Comparison of ENCODE assay signal across 7 mouse cellular contexts in the genomic region with DNA sequence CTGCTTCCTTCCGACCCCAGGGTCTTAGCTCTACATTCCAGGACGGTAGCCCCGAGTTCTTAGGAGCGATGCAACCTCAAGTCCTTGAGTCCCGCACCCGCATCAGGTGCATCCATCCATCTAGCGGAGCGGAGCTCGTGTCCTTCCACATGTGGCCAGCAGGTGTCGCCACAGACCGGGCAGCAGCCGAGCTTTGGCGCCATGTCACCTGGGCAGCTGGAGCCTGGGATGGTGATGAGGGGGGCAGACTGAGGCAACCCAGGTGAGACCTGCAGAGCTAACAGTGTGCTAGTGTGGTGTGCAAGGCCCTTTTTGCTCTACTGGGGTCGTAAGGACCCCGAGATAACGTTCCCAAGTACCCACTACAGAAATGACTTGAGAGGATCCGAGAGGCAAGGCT.
A peak's percentile ranks its signal among the peaks of the same experiment; 100 is the strongest.
DNase-seq lines count a peak whose midpoint lies in the region; ATAC-seq and TF ChIP-seq lines count a peak whose summit lies in the region.

No protein-coding gene starts in this region.

- H3K36me3 ChIP-seq in midbrain, embryonic 11.5 days (ENCODE audit: control insufficient read depth, insufficient read depth, low read length) = no peaks in the 10 kb centered on the region

- intact Hi-C loops in heart, postnatal 25 days (cut with DNase I) = loop anchor here (1.0 to 5.0 kb wide), 4 partner anchors 33 to 931 kb away; no protein-coding TSS in a partner anchor
- intact Hi-C loops in left cerebral cortex, adult 2 months (cut with DNase I) = loop anchor here (1.0 to 5.0 kb wide), 3 partner anchors 96 to 931 kb away; no protein-coding TSS in a partner anchor

- no peak overlapping the region for H3K27ac ChIP-seq in bone marrow, adult 2 months (ENCODE audit: control insufficient read depth, insufficient read depth, low read depth, low read length, poor library complexity)
- no peak overlapping the region for H3K27ac ChIP-seq in embryonic fibroblast, embryonic 13.5 days (ENCODE audit: insufficient read depth, low read length)
- H3K27ac ChIP-seq in left cerebral cortex, adult 2 months = no peak overlapping the region
- no peak overlapping the region for H3K27ac ChIP-seq in midbrain, embryonic 11.5 days (ENCODE audit: low read depth, low read length)

- H3K4me2 ChIP-seq in midbrain, embryonic 11.5 days = no peak overlapping the region

- peak; percentile 94 for TF ChIP-seq CTCF in bone marrow, adult 2 months (IDR thresholded peaks at IDR 0.05; ENCODE audit: control insufficient read depth, insufficient read depth, low read length)
- peak; percentile 99 for TF ChIP-seq CTCF in embryonic fibroblast, embryonic 13.5 days (IDR thresholded peaks at IDR 0.05; ENCODE audit: borderline replicate concordance, insufficient read depth, low read length)
- TF ChIP-seq CTCF in left cerebral cortex, adult 2 months (IDR thresholded peaks at IDR 0.05) = peak; percentile 99

- ATAC-seq in midbrain, embryonic 11.5 days (ENCODE audit: low FRiP score) = 0 out of 2 replicates have a peak, but pooled peaks have one; percentile 44

- WGBS in bone marrow, adult 2 months = 12% methylated on average over 17 of the region's 17 CpGs
- 13% methylated on average over 17 of the region's 17 CpGs for WGBS in midbrain, embryonic 11.5 days

- H3K9ac ChIP-seq in midbrain, embryonic 11.5 days (ENCODE audit: low read length) = no peak overlapping the region

- DNase-seq in MN1 (ENCODE audit: low spot score) = peak; percentile 48
- peak; percentile 24 for DNase-seq in heart, postnatal 25 days (ENCODE audit: low spot score)
- DNase-seq in left cerebral cortex, adult 2 months (ENCODE audit: extremely low spot score in 1 of 2, low spot score in 2 of 2) = peak; percentile 66 to 79
- peak; percentile 97 for DNase-seq in midbrain, embryonic 11.5 days (ENCODE audit: low spot score, missing footprints)
- DNase-seq in spleen, postnatal 10 days (ENCODE audit: low spot score in 2 of 2) = peak; percentile 63 to 79

- TF ChIP-seq POLR2A in bone marrow, adult 2 months (IDR thresholded peaks at IDR 0.05; ENCODE audit: borderline replicate concordance, control insufficient read depth, low read depth, low read length) = no peak
- no peak for TF ChIP-seq POLR2A in embryonic fibroblast, embryonic 13.5 days (IDR thresholded peaks at IDR 0.05; ENCODE audit: low read depth, low read length)

- H3K9me3 ChIP-seq in midbrain, embryonic 11.5 days (ENCODE audit: control insufficient read depth, low read length) = no peaks in the 10 kb centered on the region

- H3K4me1 ChIP-seq in bone marrow, adult 2 months (ENCODE audit: control insufficient read depth, insufficient read depth, low read length) = no peaks in the 10 kb centered on the region
- H3K4me1 ChIP-seq in embryonic fibroblast, embryonic 13.5 days (ENCODE audit: control insufficient read depth, insufficient read depth, low read length) = no peaks in the 10 kb centered on the region
- no peaks in the 10 kb centered on the region for H3K4me1 ChIP-seq in midbrain, embryonic 11.5 days (ENCODE audit: control insufficient read depth, insufficient read depth, low read length)

- no peak overlapping the region for H3K4me3 ChIP-seq in bone marrow, adult 2 months (replicated peaks; ENCODE audit: control insufficient read depth, low read depth, low read length)
- no peak overlapping the region for H3K4me3 ChIP-seq in embryonic fibroblast, embryonic 13.5 days (ENCODE audit: insufficient read depth, low read length)
- no peak overlapping the region for H3K4me3 ChIP-seq in left cerebral cortex, adult 2 months
- H3K4me3 ChIP-seq in midbrain, embryonic 11.5 days (ENCODE audit: low read depth, low read length) = no peak overlapping the region

- H3K27me3 ChIP-seq in midbrain, embryonic 11.5 days (ENCODE audit: control insufficient read depth, insufficient read depth, low read length) = no peaks in the 10 kb centered on the region; the same call in 1 of the 2 replicates

Comparison
In these comparisons a context has a peak if more than half of its experiments do, and no peak if none do; other contexts are left out.
1. DNase-seq: peak in every context shown above with its lines; median percentile 97 in midbrain, embryonic 11.5 days; 72 in left cerebral cortex, adult 2 months; 71 in spleen, postnatal 10 days; 48 in MN1; 24 in heart, postnatal 25 days.